Mouse (Mus musculus) Muller cell, postnatal 12 days (primary cell): ENCODE measurements around the gene Tmem238.

Source experiments
- DNase-seq: peaks from one replicate; pipeline ENCODE4 v3.0.0-alpha.2; 2015; ENCODE audit errors: inconsistent ontology term

Gene Tmem238

DNA sequence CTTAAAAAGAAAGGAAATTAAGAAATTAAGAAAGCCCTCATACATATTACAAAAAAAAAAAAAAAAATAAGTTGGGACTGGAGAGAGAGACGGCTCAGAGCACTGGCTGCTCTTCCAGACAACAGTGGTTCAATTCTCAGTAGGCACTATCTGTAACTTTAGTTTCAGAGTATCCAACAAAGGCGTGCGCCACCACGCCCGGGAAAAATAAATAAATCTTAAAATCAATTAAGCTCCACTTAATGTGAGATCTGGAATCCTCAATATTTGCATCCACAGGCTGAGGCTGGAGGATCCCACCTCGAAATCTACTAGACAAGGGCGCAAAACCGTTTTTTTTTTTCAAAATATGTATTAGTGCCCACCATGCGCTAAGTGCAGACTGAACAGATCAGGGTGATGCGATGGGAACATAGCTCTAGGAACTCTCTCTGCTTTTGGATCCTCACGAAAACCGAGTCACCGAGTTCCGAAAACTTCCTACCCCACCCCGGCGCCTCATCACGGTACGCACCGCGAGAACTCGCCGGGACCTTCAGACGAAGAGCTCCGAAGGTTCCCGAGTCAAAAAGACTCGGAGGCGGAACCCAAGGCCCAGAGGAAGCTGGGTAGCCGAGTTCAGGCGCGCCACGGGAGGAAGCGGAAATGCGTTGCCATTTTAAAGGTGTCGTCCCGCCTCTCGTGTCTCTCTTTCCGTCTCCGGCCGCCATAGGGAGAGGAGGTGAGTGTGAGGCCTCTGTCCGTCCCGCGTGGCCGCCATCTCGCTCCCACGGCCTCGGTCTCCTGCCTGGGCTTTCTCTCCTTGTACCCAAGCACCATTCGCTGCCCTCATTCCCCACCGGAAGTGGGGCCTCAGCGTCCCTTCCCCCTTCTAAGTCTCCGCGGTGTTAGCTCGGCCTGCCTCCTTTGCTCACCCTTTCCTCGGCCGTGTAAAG is 3.1 kb upstream of the Tmem238 start, which contains the start of gene Rpl28:
Rpl28 (plus strand) TSS at position 597 of the 935 bp plus-strand sequence.
- peak; percentile 97 for DNase-seq

- peak; percentile 72 for DNase-seq
Measured at GRCm38 (mm10) chr7:4788499-4789435, 689 bp downstream of the Tmem238 start.

DNA sequence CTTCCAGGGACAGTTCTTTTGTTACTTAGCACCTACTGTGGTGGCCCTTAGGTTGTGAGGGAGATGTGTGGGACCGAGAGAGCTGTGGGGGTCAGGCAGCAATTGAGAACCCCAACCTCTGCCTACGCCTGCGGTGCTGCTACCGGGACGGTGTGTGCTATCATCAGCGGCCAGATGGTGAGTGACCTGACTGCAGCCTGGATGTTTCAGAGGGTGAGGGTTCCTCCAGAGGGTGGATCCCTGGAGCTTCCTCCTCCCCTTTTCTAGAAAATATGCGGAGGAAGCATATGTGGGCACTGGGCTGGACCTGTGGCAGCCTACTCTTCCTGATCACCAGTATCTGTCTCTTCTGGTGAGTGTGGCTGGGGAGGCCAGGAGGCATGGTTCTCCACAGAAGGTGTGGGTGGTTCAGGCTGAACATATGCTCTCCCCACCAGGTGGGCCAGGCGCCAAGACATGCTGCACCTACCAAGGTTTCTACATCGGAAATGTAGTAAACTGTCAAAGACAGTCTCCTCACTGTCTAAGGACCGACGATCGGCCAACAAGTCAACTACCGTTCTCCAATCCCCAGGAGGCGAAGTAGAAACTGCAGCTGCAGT is 5.7 kb downstream of the Tmem238 start:
- DNase-seq: no peak

- DNase-seq: no peak
Measured at GRCm38 (mm10) chr7:4782759-4783158, 6.7 kb downstream of the Tmem238 start, which contains the start of the genes Il11 and Tmem190. TSS of gene Il11 (minus strand) at chr7:4782859. TSS of gene Tmem190 (plus strand) at chr7:4782937.

- DNase-seq: no peak
Measured at GRCm38 (mm10) chr7:4782130-4782529, 7.3 kb downstream of the Tmem238 start.

DNA sequence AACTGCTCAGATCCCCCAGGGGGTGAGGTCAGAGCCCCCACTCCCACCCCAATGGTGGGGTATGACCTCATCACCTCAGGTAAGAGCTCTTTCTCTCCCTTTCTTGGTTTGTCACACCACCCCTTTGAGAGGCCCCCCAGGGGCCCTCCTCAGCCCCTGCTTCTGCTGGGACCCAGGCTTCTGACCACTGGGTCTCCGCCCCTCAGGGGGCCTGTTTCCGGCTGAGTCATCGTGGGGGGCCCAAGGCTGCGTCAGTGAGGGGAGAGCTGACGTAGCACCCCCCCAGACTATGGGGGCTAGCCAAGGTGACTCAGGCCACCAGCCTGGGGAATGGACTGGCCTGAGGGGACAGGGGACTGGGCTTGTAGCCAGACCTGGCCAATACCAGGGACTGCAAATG is 9.5 kb downstream of the Tmem238 start:
- DNase-seq: no peak

GRCm38 (mm10) chr7:4777851-4778637 is 11.4 kb downstream of the Tmem238 start:
- DNase-seq: no peak

DNA sequence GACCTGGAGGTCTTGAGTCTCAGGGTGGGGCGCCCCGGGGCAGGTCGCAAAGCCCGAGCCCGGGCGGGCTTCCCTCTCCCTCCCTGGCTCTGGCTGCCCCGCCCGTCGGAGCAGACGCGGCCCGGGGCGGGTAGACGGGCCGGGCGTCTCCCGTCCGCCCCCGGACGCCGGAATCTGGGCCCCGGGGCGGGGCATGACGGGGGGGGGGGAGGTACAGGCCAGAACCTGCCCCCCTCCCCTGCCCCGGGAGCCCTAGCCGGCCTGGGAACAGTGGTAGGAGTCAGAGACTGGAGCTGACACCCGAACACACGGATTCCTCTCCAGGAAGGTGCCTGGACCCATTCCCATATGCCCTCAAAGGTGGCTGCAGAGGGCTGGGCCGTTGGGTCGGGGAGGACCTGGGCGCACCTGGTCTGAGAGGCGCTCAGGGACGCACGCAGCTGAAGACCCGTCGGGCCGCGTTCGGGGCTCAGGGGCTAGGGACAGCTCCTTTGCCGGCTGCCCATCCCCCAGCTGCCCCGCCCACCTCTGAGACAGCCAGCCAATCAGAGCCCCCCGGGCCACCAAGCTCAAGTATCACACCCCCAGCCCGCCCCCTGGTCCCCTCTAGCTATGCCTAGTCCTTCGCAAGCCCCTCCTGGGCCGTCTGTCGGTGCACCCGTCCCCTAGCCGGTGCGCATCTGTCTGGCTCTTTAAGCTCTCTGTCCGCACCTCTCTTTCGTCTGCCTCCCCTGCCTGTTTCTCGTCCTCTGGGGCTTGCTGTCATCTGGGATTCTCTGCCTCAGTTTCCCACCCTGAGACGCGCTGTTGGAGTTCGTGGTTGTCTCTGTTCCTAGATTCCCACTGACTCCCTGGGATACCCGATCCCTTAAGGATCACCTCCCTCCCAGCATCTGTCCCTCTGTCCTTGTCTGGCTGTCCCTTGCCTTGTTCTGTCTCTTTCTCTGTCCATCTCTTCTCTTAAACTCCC is 12.3 kb downstream of the Tmem238 start:
- peak; percentile 84 for DNase-seq

DNA sequence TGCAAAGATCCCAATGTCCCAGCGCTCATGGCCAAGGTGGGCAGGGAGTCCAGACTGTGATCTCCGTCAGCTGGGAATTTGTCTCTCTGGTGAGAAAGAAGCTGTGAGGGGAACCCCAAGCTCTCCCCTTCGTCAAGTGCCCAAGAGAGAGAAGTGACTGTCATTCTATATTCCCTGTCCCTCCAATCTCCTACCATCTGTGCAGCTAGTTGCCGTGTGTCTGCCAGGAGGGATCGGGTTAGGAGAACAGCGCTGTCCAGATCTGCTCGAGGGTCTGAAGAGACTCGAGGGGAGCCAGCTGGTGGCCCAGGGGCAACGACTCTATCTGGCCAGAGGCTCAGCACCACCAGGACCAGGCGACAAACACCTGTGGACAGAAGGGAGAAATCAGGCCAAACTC is 13.3 kb downstream of the Tmem238 start:
- no peak for DNase-seq

DNA sequence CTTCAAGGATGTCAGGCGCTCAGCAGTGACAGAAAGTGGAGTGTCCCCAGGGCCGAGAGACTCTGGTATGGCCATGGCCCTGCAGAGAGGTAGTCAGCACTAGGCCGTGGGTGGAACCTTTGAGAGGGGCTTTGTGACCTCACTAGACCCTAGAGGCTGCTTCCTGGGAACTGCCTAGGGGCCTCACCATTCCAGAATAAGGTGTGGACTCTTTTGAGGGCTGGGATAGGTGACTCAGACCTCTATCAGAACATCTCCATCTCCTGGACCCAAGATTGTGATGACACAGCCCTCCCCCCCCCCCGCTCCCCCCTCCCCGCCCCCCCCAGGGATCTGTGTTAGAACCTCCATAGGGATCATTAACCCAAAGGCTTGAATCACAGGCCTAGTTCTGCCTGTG is 18.3 kb downstream of the Tmem238 start, which contains the start of gene Fam71e2:
Fam71e2 (minus strand) TSS at position 101 of the 400 bp plus-strand sequence.
- DNase-seq: no peak

- DNase-seq: no peak
Measured at GRCm38 (mm10) chr7:4764946-4765710, 24.3 kb downstream of the Tmem238 start.

GRCm38 (mm10) chr7:4759670-4760069 is 29.8 kb downstream of the Tmem238 start:
- DNase-seq: no peak

GRCm38 (mm10) chr7:4752821-4753570 is 36.5 kb downstream of the Tmem238 start, which contains the start of gene Cox6b2:
TSS of gene Cox6b2 (minus strand) at chr7:4753094.
- peak; percentile 95 for DNase-seq

GRCm38 (mm10) chr7:4751971-4752820 is 37.3 kb downstream of the Tmem238 start:
- peak; percentile 88 for DNase-seq

- DNase-seq: no peak
Measured at GRCm38 (mm10) chr7:4749169-4749568, 40.3 kb downstream of the Tmem238 start.

DNA sequence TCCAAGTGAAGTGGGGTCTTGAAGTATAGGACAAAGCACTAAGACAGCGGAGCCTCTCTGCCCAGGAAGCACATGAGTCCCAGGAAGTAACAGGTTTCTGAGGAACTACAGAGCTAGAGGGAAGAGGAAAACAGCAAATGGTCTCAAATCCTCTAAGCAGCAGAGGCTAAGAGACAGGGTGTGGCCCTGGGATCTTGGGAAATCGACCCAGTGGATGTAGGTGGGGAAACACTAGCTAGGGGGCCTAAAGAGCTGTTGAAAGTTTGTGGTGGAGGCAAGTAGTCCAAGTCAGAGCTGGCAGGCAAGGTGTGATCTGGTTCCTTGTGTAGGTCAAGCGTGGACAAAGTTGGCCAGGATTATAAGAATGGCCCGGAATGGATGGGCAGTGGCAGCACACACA is 41.1 kb downstream of the Tmem238 start:
- no peak for DNase-seq
